Mouse (Mus musculus) heart, embryonic 16.5 days (tissue): ENCODE measurements at regions not wholly inside any gene's neighbourhood (a gene's known extent, or its start where the extent isn't known, plus 50 kb on each side); places are given as distances from the start of the nearest gene placed in this dataset.

Experiments used
- ATAC-seq: fragments of 200-750 bp; cut with Nextera tagmentation; replicated peaks from 2 replicates; pipeline ENCODE4 v1.8.0; 2017; ENCODE audit warnings: moderate number of reproducible peaks; ENCODE audit not compliant: insufficient read depth, low FRiP score; ENCODE audit errors: extremely low read depth
- H3K27ac ChIP-seq: fragments of 300-500 bp; sonication (generic); 2 replicates; pipeline ENCODE4 v1.5.1; 2014; ENCODE audit warnings: mild to moderate bottlenecking, low read length, control low read depth, moderate library complexity
- H3K27me3 ChIP-seq: fragments of 300-500 bp; sonication (generic); 2 replicates; pipeline ENCODE4 v1.6.1; 2014; ENCODE audit warnings: low read length, mixed read lengths; ENCODE audit not compliant: control insufficient read depth, insufficient read depth
- H3K36me3 ChIP-seq: fragments of 300-500 bp; sonication (generic); 2 replicates; pipeline ENCODE4 v1.6.1; 2014; ENCODE audit not compliant: control insufficient read depth, insufficient read depth
- H3K4me1 ChIP-seq: fragments of 300-500 bp; sonication (generic); 2 replicates; pipeline ENCODE4 v1.6.1; 2014; ENCODE audit warnings: low read length, mixed read lengths; ENCODE audit not compliant: control insufficient read depth, insufficient read depth
- H3K4me2 ChIP-seq: fragments of 300-500 bp; sonication (generic); 2 replicates; pipeline ENCODE4 v1.6.1; 2014; ENCODE audit warnings: low read depth, mild to moderate bottlenecking, control low read depth, low read length
- H3K4me3 ChIP-seq: fragments of 300-500 bp; sonication (generic); 2 replicates; pipeline ENCODE4 v1.5.1; 2014; ENCODE audit warnings: mild to moderate bottlenecking, control low read depth, low read length
- H3K9ac ChIP-seq: fragments of 300-500 bp; sonication (generic); 2 replicates; pipeline ENCODE4 v1.6.1; 2014; ENCODE audit warnings: low read length, control low read depth
- H3K9me3 ChIP-seq: fragments of 300-500 bp; sonication (generic); replicated peaks from 2 replicates; pipeline ENCODE4 v1.6.1; 2016; ENCODE audit warnings: low read length; ENCODE audit not compliant: control insufficient read depth
- WGBS: fragments of 180-500 bp; shearing (Covaris S2); extraction: QIAGEN DNeasy Blood & Tissue Kit; methylation state at CpG from one replicate; pipeline ENCODE4 v1.1.7; 2014; 5-methylcytosine and 5-hydroxymethylcytosine counted together

- Histone ChIP-seq H3K27me3 (no peaks in the 10 kb centered on the region), H3K9ac (no peak overlapping the region), H3K4me2 (no peak overlapping the region), H3K4me3 (no peak overlapping the region), H3K27ac (no peak overlapping the region), H3K36me3 (no peaks in the 10 kb centered on the region), H3K9me3 (no peaks in the 10 kb centered on the region), H3K4me1 (peaks cover 11% of the 10 kb centered on the region)
- no peak for ATAC-seq
- 68% methylated on average over 2 of the region's 2 CpGs for WGBS
These were observed 931.7 kb upstream of the Fam160b2 start for GRCm38 (mm10) chr14:71531298-71531697.

GRCm38 (mm10) chr14:71530421-71530820 lies 930.8 kb upstream of the Fam160b2 start:
- ATAC-seq: no peak
- Histone ChIP-seq H3K4me2 (no peak overlapping the region), H3K36me3 (no peaks in the 10 kb centered on the region), H3K9ac (no peak overlapping the region), H3K4me1 (peaks cover 11% of the 10 kb centered on the region), H3K27ac (no peak overlapping the region), H3K4me3 (no peak overlapping the region), H3K9me3 (no peaks in the 10 kb centered on the region), H3K27me3 (no peaks in the 10 kb centered on the region)
- 70% methylated on average over 6 of the region's 6 CpGs for WGBS

- no peak overlapping the region for H3K9ac ChIP-seq
- no peaks in the 10 kb centered on the region for H3K27me3 ChIP-seq
- H3K27ac ChIP-seq: no peak overlapping the region
- no peak for ATAC-seq
- 46% methylated on average over 2 of the region's 2 CpGs for WGBS
- no peak overlapping the region for H3K4me3 ChIP-seq
- H3K36me3 ChIP-seq: no peaks in the 10 kb centered on the region
- no peaks in the 10 kb centered on the region for H3K9me3 ChIP-seq
- no peaks in the 10 kb centered on the region for H3K4me1 ChIP-seq
- no peak overlapping the region for H3K4me2 ChIP-seq
These were observed 918.9 kb upstream of the Fam160b2 start for GRCm38 (mm10) chr14:71518541-71518940.

- Histone ChIP-seq H3K4me3 (no peak overlapping the region), H3K9me3 (no peaks in the 10 kb centered on the region), H3K9ac (no peak overlapping the region), H3K4me1 (no peaks in the 10 kb centered on the region), H3K27me3 (no peaks in the 10 kb centered on the region), H3K36me3 (no peaks in the 10 kb centered on the region), H3K4me2 (no peak overlapping the region), H3K27ac (no peak overlapping the region)
- 75% methylated on average over 1 of the region's 1 CpGs for WGBS
- ATAC-seq: no peak
These were observed 901.2 kb upstream of the Fam160b2 start for GRCm38 (mm10) chr14:71500851-71501250.

GRCm38 (mm10) chr14:71491201-71491600 lies 891.6 kb upstream of the Fam160b2 start:
- H3K9ac ChIP-seq: no peak overlapping the region
- no peaks in the 10 kb centered on the region for H3K27me3 ChIP-seq
- no peaks in the 10 kb centered on the region for H3K4me1 ChIP-seq
- no peak overlapping the region for H3K27ac ChIP-seq
- H3K4me3 ChIP-seq: no peak overlapping the region
- no peak overlapping the region for H3K4me2 ChIP-seq
- 76% methylated on average over 7 of the region's 7 CpGs for WGBS
- H3K9me3 ChIP-seq: no peaks in the 10 kb centered on the region
- H3K36me3 ChIP-seq: no peaks in the 10 kb centered on the region
- ATAC-seq: no peak

- Histone ChIP-seq H3K9ac (no peak overlapping the region), H3K27ac (no peak overlapping the region), H3K36me3 (no peaks in the 10 kb centered on the region), H3K4me1 (no peaks in the 10 kb centered on the region), H3K4me2 (no peak overlapping the region), H3K9me3 (no peaks in the 10 kb centered on the region), H3K4me3 (no peak overlapping the region), H3K27me3 (no peaks in the 10 kb centered on the region)
- WGBS: 71% methylated on average over 12 of the region's 12 CpGs
- no peak for ATAC-seq
These were observed 886.7 kb upstream of the Fam160b2 start for GRCm38 (mm10) chr14:71486176-71486970.

- WGBS: 45% methylated on average over 2 of the region's 2 CpGs
- H3K9me3 ChIP-seq: no peaks in the 10 kb centered on the region
These were observed 876.0 kb upstream of the Fam160b2 start for GRCm38 (mm10) chr14:71475656-71476055.

GRCm38 (mm10) chr14:71473907-71474306 lies 874.3 kb upstream of the Fam160b2 start:
- WGBS: 48% methylated on average over 6 of the region's 6 CpGs
- Histone ChIP-seq H3K27me3 (no peaks in the 10 kb centered on the region), H3K27ac (peak overlapping the region; percentile 57), H3K36me3 (no peaks in the 10 kb centered on the region), H3K9ac (no peak overlapping the region), H3K9me3 (no peaks in the 10 kb centered on the region), H3K4me2 (no peak overlapping the region), H3K4me3 (no peak overlapping the region), H3K4me1 (peaks cover 3% of the 10 kb centered on the region; the same call in 1 of the 2 replicates)
- peak; percentile 76 for ATAC-seq

More at GRCm38 (mm10) chr14:71475656-71476055, 876.0 kb upstream of the Fam160b2 start:
- no peak overlapping the region for H3K9ac ChIP-seq
- no peak overlapping the region for H3K4me3 ChIP-seq
- H3K27me3 ChIP-seq: no peaks in the 10 kb centered on the region
- H3K4me2 ChIP-seq: no peak overlapping the region
- no peak for ATAC-seq
- no peak overlapping the region for H3K27ac ChIP-seq
- H3K4me1 ChIP-seq: peaks cover 3% of the 10 kb centered on the region; the same call in 1 of the 2 replicates
- no peaks in the 10 kb centered on the region for H3K36me3 ChIP-seq

GRCm38 (mm10) chr14:71432364-71432763 lies 832.7 kb upstream of the Fam160b2 start:
- no peak overlapping the region for H3K9ac ChIP-seq
- no peak overlapping the region for H3K4me3 ChIP-seq
- 59% methylated on average over 2 of the region's 2 CpGs for whole genome bisulfite sequencing
- H3K4me2 ChIP-seq: no peak overlapping the region
- no peaks in the 10 kb centered on the region for H3K36me3 ChIP-seq
- H3K4me1 ChIP-seq: no peaks in the 10 kb centered on the region
- H3K27ac ChIP-seq: no peak overlapping the region
- H3K27me3 ChIP-seq: no peaks in the 10 kb centered on the region
- no peak for ATAC-seq
- no peaks in the 10 kb centered on the region for H3K9me3 ChIP-seq
